Mouse (Mus musculus) G1E-ER4 (cell line): ENCODE measurements around the gene Slc22a23. TPM values are rescaled to one million over a fixed set of nuclear protein-coding genes. Genes with fewer than 3 reads are reported as not detected.

Source experiments
- GATA1 ChIP-seq: IDR thresholded peaks from one replicate; pipeline ENCODE4 v1.8.0; 2012; ENCODE audit warnings: low read length, inconsistent platforms
- polyA plus RNA-seq: library from polyadenylated mRNA; stranded (reverse); fragments of >175 nt; gene quantifications from 2 replicates; pipeline ENCODE4 v1.2.3, GENCODE M21; 2012

Slc22a23 gene
- polyA plus RNA-seq, 1 experiment: 145 TPM

DNA sequence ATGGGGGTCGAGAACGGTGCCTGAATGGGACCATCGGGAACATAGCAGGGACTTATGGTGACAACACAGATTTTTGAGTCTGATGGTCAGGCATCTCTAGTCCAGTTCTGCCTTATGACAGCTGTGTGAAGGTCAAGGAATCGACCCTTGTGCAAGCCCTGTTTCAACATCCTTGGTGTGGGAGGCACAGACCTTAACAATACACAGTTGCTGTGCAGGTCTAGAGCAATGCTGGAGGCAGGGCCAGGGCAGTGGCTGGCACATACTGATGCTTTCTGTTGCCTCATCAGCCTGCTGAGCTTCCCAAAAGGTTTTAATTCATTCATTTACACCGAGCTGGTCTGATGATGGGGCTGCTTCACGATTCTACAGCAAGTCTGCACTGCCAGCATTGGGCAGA, 28.5 kb downstream of the Slc22a23 start:
- TF ChIP-seq GATA1: no peak

DNA sequence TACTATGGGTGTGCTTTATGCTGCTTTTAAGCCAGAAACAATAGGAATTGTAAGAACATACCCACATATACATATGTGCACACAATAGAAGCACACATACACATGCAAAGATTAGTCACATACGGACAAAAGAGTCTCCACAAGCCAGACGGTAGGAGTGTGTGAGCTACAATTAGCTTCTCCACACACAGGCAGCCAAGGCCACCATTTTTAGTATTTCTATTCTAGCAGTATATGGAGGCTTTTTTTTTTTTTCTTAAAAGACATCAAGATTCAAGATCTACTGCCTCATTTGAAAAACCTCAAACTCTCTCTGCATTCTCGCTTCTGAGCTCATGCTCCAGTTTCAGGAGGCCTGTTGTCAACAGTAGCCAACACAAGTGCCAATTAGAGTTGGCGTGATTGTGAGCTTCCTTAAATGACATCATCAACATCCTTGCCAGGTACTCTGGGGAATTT, 31.9 kb downstream of the Slc22a23 start:
- no peak for TF ChIP-seq GATA1

DNA sequence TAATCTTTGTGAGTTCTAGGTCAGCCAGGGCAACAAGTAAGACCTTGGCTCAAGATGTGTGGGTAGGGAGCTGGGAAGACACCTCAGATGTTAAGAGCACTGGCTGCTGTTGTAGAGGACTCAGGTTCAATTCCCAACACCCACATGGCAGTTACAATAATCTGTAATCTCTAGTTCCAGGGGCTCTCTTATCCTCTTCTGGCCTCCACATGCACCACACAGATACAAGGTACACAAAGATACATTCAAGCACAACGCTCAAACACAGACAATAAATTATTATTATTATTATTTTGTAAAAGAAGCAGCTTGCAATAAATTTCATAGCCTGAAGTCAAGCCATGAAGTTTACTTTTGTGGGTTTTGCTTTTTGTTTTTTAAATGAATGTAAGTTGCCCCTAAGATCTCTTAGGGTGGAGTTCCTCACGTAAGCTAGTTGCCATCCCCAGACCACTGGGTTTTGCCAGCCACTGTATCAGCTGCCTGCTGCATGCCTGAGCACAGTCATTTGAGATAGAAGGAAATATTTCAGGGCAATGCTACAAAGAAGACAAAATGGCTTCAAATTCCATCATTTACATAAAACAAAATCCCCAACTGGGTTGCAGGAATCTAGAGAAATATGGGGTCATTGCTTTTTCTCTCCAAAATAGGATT, 32.5 kb downstream of the Slc22a23 start:
- no peak for TF ChIP-seq GATA1

DNA sequence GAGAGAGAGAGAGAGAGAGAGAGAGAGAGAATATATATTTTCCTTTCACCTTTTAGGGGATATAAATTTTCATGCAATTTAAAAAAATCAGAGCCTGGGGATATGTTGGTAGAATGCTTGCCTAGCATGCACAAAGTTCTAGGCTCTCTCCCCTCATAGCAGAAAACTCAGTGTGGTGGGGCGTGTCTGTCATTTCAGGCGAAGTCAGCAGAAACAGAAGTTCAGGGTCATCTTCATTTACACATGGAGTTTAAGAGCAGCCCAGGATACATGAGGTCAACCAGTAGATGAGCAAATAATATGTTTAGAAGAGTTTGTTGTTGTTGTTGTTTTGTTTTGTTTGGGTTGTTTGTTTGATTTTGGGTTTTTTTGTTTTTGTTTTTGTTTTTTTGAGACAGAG, 33.4 kb downstream of the Slc22a23 start:
- no peak for TF ChIP-seq GATA1

DNA sequence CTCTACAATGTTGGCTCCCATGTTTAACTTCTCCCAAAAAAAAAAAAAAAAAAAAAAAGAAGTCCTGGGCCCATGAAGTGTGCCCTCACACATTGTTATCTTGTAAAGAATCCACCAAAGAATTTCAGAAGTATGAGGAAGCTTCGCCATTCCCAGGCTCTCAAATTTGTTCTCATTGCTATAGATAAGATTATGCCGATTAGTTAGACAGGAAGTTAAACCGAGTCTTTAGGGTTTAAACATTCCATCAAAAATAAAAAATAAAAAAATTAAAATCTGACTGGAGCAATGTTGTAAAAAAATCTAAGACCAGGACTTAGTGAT, 36.4 kb downstream of the Slc22a23 start:
- TF ChIP-seq GATA1: no peak

DNA sequence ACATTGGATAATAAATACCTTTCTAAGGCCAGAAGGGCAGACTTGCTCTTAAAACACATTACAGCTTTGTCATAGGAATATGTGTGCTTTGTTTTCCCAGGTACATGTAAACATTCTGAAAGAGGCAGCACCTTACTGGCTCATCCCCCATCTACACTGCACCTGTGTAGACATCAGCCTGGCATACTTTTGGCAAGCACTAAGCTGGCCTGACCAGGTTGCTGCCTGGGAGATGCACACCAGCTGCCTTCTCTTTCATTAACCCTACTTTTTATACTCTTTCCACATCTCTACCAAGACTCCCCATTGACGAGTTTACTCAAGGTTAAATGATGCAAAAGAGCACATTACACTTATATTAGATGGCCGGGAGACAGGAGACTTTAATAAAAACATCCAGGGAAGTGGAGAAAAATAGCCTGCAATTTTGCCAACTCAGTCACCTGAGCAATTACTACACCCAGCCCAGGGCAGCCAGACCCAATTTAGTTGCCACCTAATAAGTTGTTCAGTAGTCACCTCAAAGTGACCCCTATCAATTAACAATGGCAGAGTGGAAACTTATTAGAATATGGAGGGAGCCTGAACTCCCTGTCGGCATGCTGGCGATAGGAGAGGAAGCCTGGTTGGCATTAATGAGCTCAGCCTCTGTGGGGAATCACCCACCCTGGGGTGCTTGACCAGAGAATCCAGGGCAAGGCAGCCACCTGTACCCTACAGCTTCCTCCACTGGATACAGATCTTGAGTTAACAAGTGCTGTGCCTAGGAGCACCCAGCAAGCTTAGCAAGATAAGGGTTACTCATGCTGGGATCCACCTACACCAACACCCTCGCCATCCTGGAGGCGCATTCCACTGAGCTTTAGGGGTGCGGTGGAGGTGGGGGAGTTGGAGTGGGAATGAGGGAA, 37.0 kb downstream of the Slc22a23 start:
- no peak for TF ChIP-seq GATA1

DNA sequence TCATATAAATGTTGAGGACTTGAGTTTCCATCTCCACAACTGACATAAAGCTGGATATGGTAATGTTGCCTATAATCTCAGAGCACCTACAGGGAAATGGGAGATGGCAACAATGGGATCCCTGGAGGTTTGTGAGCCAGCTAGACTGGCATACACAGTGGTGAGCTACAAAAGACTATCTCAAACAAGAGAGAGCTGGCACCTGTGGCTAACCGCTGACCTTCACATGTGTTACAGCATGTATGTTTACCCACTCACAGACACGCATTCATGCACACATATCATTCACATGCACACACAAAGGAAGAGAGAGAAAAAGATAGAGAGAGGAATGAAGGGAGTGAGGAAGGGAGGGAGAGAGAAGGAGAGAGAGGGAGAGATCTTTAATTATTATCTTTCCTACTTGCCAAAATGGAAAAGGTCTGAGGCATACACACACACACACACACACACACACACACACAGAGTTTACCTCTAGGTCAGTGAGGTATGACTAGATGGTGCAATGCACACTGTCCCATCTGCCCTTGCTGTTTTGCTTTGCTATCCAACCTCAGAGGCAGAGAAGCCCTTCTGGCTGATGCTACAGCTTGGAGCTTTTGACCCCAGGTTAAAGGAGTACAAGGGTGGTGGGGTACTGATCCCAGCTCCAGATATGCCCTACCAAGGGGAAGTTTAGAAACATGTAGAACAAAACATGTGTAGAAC, 38.9 kb downstream of the Slc22a23 start:
- no peak for TF ChIP-seq GATA1

DNA sequence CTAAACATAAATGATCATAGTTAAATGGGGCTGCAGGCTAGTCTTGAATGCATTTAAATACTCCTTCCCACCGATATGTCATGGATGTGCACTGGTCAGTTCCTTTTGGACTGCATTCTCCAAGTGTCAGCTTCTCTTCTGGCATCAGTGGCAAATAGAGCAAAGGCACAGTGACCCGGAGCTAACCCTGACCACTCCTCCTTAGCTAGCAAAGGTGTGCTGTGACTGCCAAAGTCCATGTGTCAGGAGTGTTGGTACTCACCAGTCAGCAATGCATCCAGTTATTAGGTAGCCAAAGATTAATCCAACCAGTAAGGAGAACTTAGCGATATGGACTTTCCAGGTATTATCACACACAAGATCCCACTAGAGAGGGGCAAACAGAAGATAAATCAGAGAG, 40.1 kb downstream of the Slc22a23 start:
- TF ChIP-seq GATA1: no peak

DNA sequence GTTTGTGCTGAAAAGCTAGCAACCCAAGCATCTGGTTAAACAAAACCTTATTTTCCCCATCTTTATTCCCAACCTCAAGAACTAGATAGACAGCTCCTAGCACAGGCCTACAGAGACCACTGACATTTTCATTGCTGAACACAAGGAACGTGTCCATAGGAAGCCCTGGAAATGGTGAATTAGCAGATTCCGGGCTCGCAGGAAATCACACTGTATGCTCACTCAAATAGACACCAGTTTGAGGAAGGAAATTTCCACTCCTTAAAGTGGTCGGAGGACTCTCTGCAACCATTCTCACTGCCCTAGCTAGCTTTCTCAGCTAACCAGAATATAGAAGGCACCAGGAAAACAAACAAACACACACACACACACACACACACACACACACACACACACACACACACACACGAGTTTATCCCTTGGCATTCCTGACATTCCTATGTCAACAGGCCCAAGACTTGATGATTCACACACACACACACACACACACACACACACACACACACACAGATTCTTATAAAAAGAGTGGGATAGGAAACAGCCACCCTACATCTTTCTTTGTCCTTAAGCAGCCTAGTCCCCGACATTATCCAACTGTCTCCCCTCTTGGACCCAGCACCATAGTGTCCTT, 41.5 kb downstream of the Slc22a23 start:
- no peak for TF ChIP-seq GATA1

DNA sequence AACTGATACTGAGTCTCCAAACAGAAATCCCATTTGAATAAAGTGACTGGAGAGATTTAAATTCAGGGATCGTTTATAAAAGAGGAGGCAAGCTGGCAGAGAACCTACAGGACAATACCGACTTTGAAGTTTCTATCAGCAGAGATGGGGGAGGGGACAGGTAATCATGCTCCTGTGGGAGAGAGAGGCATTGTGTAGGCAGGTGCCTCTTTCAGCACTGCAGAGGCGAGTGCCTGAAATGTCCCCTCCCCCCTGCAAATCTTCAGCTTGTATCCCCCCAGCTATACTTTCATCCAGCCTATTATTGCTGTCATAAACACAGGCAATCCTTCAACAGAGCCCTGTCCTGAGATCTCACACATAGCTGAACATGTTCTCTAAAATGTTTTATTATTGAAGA, 43.4 kb downstream of the Slc22a23 start:
- no peak for TF ChIP-seq GATA1

DNA sequence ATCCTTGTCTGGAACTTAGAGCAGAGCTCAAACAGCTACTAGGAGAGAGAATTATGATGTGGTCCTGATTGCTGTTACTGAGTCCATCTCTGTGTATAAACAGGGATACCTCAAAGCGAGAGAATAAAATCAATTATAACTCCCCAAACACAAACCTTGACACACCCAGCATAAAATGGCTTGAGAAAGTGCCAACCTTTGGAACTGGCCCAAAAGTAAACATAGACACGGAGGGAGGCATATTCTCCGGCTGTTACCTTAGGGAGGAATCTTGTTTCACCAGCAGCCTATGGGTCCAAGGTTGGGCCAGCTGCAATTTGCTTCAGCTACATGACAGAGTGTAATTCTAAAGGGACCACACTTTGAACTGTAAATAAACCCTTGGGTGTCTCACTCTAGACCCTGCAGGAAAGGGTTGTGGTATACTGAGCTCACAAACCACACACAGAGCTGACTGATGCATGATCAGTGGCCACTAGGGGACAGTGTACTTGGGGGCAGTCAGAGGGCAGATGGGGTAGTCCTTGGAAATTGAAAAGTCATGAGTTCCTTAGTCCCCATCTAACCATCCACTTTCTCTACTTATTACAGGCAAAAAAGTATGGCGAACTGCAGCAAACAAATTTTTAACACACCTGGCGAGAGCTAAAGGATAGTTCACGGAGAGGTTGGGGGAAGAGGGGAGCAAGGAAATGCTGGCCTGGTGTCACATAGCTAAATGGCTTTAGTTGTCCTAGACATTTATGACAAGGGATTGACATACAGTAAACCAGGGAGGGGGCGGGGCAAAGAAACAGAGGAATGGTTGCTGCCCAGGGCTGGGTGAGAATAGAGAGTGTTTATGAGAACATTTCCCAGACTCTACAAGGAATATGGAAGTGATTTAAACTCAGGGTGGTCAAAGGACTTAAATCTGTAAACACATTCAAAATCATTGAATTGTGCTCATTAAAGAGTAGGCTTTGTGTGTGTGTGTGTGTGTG, 45.3 kb downstream of the Slc22a23 start:
- no peak for TF ChIP-seq GATA1

DNA sequence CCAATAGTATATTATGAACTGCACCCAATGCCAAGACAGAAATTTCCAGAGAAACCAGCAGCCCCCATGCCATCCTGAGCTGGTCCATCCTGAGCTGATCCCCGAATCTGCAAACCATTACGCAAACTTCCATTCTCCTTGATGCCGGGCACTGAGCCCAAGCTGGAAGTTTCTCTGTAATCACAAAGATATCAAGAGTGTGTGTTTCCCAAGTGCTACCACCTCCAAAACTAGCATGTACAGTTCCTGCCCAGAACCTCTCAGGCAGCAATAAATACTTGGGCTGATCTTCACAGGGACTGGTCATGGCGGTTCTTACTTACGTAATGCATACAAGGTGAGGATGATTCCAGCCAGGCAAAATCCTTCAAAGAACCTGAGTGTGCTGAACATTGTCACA, 46.3 kb downstream of the Slc22a23 start:
- no peak for TF ChIP-seq GATA1

DNA sequence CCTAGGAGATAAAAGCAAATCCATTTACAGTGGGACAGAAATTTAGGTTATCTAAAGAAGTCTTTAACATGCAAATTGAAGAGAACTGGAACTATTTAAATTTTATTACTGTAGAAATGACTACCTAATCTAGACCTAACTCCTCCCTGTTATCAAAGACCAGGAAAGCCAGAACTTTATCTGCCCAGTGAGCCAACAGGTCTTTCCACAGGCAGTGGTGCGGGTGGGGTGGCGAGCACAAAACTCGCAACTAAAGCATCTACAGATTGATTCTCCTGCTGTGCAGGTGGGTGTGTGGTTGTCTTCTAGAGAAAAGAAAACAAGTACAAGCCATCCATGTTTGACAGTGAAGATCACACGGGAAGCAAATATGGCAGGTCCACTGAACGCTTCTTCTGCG, 46.9 kb downstream of the Slc22a23 start:
- no peak for TF ChIP-seq GATA1

DNA sequence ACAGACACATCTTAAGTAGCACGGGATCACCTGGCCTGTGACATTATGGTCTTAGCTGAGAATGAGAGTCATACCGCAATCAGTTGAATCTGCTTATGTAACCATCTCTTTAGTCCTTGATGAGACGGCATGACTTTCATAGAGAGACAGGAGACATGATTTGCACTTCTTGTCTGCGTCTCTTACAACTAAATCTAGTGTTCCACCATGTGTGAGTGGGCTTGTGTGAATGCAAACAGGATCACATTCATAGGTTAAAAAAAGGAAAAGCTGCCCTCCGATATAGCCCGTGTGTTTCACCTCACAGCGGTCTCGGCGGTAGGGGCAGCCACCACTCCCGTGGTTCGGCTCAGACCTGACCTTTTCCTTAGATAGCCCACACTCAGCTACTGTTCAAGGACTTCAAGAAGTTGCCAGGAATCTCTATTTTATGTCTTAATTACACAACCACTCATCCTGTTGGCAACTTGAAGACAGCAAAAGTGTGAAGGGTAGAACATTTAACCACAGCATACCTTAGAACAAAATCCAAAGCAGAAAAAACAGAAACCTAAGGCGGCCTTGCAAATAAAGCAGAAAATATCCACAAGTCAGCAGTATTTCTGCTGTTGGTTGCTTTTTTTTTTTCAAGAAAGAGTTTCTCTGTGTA, 49.1 kb downstream of the Slc22a23 start:
- TF ChIP-seq GATA1: no peak

DNA sequence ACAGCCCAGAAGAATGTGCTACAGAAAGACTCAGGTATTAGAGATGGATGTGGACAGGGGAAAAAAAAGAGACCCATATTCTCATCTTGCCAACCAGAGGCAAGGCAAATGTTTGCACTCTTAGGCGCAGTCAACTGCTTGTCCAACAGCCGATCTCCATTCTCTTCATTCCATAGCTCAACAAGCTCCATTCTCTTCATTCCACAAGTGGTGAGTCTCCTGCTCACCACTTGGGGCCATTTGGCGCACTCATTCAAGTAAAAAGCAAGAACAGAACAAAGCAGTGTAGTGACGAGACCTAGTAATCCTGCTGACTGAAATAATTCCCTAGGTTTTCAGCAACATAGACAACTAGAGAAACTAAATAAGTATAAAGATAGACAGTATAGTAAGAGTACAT, 50.8 kb downstream of the Slc22a23 start:
- no peak for TF ChIP-seq GATA1
